Mouse (Mus musculus) cerebellum, adult (tissue): ENCODE results near the gene Ctdnep1.
A peak's percentile ranks its signal among the peaks of the same experiment; 100 is the strongest.

Source experiments
- ATAC-seq: cut with Nextera tagmentation; 2 replicates; pipeline ENCODE4 v1.9.2; 2017; ENCODE audit warnings: mild to moderate bottlenecking, moderate library complexity, mixed read lengths; ENCODE audit not compliant: insufficient number of reproducible peaks, low FRiP score, low TSS enrichment

Ctdnep1 gene

DNA sequence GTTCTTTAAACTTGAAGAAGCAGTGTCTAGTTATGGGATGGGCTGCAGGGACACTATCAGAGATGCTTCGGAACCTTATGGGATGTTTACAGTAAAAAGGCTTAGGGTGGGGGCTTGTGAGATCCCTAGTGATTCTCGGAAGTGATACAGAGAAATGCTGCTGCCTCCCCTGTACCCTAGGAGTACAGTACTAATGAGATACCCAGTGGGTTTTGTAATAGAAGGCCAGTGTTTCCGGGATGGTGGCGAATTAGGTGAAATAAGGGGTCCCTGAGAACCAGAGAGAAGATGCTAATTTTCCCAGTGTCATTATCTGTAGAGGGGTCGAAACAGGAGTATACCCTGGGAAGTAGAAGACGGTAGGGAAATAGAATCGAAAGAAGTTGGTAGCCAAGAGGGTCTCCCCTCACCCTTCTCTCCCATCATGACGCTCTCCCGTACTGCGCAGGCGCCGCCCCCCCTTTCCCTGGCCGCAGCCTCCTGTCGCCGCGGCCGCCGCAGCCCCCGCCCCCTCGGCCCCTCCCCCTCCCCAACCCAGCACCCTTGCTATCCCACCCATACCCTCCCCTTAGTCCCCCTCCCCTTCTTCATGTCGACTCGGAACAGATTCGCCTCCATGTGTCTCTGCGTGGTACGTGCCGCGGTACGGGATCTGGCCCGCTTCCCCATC, 42.7 kb downstream of the Ctdnep1 start:
- ATAC-seq: no peak

DNA sequence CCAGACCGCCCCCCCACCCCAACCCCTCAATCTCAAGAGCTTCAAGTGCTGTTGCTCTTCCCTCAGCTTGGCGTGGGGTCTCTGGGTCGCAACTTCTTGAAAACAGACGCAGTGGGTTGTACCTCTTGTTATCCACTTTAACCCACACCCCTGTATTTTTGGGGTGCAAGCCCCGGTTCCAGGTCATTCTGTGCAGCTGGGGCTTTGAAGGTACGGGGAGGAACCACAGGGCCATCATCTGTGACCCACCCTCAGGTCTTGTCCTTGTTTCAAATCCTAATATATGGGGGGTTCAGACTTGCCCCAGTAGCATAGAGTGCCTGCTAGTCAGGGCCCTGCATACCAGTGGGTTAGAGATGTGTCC, 43.2 kb downstream of the Ctdnep1 start:
- no peak for ATAC-seq

DNA sequence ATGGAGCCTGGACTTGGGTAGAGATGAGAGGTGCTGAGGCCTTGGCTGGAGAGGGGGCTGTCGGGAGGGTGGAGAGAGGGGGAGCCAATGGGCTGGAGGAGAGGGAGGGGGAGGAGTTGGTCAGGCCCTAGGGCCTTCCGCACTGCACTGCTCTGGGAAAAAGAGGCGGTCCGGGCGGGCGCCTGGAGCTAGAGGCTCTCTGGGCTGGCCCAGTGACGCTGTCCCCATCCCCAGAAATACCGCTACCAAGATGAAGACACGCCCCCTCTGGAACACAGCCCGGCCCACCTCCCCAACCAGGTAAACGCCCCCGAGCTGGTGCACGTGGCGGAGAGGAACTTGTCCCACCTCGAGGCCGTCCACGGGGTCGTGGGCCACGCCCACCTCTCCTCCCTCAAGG, 45.7 kb downstream of the Ctdnep1 start:
- ATAC-seq: 0 out of 2 replicates have a peak, but pooled peaks have one; percentile 26

DNA sequence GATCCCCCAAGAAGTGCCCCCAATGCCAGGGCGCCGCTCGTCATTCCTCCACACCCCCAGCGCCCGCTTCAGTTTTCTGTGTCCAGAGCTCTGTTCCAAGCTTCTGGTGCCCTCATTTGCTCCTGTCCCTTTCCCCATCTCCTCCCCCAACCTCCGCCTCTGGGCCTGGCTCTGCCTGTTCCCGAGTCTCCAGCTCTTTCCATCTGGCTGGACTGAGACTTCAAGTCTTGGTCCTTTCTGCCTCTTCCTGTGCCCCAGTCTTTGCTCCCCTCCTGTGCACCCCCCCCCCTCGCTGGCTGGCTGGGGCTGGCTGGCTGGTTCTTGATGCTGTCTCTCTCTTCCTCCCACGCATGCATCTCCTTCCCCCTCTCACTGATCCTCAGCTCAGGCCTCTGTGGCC, 46.4 kb downstream of the Ctdnep1 start:
- no peak for ATAC-seq

DNA sequence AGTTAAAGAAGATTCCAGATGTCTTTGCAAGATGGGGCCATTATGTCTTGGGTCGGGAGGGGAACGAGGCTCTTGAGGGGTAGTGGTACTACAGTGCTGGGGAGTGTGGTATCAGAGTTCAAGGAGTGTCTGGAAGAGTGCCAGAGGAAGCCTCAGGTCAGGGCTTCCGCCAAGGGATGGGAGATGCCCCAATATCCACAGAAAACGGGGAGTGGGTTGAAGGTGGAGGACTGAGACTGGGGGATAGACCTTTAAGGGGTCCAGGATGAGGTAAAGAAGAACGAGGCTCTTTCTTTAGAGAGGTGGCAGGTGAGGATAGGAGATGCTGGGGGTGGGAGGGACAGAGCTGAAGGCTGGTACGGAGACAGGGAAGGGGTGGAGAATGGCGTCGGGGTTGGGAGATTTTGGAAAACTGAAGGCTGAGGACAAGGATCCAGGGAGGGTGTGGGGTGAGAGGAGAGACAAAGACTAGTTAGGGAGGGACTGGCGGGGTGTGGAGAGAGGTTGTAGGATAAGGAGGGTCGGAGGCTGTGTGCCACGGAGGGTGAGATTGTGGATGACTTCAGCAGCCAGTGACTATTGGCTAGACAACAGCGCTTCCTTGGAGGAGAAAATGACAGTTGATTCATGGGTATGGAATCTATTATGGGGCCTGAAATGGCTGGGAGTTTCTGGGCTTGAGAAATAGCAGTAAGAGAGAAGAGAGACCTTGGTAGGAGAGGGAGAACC, 47.6 kb downstream of the Ctdnep1 start:
- ATAC-seq: no peak

DNA sequence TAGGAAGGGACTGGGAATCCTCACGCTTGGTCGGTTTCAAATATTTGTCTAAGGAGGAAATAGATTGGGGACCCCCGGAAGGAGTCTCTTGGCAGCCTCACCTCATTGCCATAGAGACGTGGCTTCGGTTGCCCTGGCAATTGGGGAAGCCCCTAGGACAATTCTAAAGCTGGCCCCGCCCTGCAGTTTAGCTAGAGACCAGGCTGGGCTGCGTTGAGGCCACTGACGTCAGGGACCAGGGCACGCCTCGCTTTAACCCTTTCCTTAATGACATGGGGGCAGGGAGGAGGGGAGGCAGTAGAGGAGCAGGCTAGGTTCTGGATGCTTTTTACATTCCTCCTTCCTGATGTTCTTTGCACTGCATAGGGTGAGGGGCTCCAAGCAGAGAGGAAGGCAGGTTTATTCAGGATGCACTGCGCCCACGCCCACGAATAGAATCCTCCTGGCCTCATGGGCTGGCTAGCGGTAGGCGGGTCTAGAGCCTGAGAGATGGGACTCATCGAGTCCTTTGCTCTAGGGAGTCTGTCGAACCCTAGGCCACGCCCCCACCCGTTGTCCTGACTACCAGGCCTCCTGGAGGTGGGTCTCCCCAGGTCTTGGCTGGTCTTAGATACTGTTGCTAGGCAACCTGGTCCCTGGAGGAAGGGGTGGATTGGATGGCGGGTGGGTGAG, 48.3 kb downstream of the Ctdnep1 start:
- no peak; the same call in 1 of the 2 replicates for ATAC-seq

DNA sequence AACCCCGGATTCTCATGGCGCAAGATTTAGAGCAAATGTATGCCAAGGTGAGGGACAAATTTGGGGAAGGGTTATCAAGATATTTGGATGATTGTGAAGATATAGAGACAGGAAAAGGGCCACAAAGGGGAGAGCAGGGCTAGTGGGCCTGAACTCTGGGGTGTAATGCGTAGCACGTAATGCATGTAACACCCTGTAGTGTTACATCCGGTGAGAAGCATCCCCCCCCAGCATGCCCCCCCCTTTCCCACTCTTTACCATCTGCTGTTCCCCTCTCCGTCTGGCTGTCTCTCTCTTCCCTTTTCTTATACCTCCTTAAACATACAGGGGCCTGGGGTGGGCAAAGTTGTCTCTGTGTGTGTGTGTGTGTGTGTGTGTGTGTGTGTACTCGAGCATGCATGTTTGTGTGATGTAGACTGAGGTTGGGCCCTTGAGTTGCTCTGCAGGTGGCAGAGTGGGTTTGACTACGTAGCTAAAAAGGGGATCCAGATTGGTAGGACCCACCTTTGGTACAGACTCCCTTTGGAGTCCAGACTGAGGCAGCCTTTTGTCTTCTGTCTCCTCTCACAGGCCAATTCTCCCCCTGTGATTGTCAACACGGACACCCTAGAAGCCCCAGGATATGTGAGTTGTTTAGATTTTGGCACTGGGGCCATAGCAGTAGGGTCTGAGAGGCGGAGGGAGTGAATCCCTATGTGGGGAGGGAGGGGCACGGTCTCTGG, 49.0 kb downstream of the Ctdnep1 start:
- ATAC-seq: no peak

DNA sequence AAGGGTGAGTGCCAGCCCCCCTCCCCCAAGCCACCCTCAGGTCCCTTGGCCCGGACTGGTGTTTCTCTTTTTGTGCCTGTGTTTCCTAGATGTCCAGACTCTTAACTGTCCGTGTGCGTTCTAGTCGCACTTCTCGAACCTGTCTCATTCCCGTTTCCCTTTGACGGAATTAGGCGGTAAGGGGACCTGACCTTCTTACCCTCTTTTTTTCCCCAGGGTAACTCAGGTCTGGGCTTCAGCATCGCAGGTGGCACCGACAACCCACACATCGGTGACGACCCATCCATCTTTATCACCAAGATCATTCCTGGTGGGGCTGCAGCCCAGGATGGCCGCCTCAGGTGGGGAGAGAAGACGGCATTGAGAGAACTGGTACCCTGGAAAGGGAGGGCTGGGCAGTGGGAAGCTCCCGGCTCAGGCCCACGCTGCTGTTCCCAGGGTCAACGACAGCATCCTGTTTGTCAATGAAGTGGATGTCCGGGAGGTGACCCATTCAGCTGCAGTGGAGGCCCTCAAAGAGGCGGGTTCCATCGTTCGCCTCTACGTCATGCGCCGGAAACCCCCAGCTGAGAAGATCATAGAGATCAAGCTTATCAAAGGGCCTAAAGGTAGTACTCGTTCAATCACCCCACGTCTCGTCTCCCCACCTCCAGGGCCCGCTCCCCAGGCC, 49.8 kb downstream of the Ctdnep1 start:
- no peak for ATAC-seq

DNA sequence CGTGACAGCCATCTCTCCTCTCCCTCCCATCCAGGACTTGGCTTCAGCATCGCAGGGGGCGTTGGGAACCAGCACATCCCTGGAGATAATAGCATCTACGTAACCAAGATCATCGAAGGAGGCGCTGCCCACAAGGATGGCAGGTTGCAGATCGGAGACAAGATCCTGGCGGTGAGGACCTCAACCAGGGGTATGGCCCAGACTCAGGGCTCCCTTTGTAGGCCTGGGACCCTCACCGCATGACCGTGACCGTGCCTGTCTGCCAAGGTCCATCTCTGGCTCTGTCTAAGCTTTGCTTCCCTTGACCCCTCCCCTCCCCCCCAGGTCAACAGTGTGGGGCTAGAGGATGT, 50.3 kb downstream of the Ctdnep1 start:
- no peak for ATAC-seq

DNA sequence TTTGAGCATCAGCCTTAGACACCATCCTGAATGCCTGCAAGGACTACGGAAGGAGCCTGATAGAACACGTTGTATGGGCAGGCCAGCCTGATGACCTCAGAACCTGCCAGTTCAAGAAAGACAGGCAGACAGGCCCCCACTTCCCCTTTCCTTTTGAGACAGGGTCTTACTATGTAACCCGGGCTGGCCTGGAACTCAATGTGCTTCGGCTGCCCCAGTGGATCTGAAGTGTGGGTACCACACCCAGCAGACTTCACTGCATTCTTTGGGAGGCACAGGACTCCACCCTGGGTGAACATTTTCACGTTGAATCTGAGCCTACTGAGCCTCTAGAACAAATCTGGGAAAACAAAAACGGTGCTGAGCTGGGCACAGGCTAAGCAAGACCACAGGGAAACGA, 57.2 kb downstream of the Ctdnep1 start:
- no peak for ATAC-seq

DNA sequence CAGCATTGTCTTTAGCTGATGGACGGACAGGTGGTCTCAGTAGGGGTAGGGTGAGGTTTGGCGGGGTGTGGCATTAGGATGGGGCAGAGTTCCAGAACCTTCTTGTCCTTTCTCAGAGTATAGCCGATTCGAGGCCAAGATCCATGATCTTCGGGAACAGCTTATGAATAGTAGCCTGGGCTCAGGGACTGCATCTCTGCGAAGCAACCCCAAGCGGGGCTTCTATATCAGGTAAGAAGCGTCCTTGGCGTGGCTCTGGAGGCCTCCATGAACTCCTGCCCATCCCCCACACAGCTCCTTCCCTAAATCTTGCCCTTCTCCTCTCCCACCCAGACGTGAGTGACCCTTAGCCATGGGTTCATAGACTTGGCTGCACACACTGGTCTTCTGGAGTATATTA, 58.7 kb downstream of the Ctdnep1 start:
- no peak for ATAC-seq

DNA sequence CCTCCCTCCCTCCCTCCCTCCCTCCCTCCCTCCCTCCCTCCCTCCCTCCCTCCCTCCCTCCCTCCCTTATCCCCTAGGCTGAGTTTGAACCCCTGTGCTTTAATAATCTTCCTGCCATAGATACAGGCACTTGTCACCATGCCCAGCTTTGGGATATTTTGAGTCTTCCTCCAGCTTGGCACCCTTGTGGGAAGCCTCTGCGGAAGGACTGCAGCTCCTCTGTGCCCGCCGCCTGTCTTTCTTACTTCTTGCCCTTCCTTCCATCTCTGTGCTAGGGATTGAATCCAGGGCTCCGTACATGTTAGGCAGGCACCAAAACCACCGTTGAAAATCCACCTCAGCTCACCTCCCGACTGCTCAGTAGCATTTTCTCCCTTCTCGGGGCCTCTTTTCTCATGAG, 59.2 kb downstream of the Ctdnep1 start:
- no peak for ATAC-seq
